Mouse (Mus musculus) frontal cortex, postnatal 14 days (tissue): ENCODE data around the gene Ssh2.
A peak's percentile ranks its signal among the peaks of the same experiment; 100 is the strongest.

Experiments used
- DNase-seq, 2 experiments: peaks; one replicate each; pipeline ENCODE4 v3.0.0; 2022; ENCODE audit warnings: low spot score in 2 of 2

Ssh2 gene

DNA sequence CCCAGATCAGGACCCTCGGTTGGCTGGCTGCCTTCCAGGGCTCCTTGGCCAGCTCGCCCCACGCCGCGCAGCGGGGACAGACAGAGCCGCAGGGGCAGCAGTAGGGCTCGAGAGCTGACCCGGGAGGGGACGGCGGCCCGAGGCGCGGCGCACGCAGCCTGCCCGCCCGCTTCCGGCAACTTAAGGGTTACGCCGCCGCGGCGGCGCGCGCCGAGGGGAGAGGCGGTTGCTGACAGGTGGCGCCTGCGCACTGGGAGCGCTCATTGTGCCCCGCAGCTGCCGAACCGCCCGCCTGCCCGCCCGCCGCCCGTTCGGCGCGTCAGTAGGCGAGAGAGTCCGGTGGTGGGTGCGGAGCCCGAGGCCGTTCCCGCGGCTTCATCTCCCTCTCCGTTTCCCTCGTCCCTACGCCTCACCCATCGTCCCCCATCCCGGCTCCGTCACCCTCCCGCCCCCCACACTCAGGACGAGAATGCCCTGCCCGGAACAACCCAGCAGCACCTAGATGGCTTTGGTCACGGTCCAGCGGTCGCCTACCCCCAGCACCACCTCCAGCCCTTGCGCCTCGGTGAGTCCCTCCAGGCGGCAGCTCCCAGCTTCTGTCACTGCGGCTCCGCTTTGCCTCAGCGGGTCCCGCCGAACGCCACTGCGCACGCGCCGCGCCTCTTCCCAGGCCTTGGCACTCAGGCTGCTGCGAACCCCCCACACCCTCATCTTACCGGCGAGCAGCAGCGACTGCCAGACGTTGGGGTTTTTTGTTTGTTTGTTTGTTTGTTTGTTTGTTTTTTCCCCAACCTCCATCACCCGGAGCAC lies at the start of gene Ssh2:
Gene Ssh2 (plus strand): TSS at position 337 of the 810 bp plus-strand sequence.
- DNase-seq: peak; percentile 63 to 71

DNA sequence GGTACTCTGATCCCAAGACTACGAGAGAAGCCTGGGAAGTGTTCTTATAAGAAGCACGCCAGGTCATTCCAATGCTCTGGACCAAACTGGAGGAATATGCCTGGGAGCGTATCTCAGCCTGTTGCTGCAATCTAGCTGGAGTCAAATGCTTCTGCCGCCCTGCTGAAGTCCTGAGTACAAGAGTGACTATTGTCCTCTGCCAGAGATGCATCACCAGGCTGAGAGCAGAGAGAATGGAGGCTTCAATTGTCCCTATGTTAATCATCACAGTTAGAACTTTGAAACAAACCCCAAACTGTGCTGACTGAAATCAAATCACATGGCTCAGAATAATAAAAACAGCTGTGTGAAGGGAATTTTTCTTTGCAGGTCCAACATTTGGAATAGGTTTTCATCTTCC lies 42.4 kb upstream of the Ssh2 start:
- no peak for DNase-seq

- DNase-seq: no peak
Observed at GRCm38 (mm10) chr11:77174531-77174930, 41.6 kb upstream of the Ssh2 start.

GRCm38 (mm10) chr11:77179771-77180170 lies 36.3 kb upstream of the Ssh2 start:
- no peak for DNase-seq

DNA sequence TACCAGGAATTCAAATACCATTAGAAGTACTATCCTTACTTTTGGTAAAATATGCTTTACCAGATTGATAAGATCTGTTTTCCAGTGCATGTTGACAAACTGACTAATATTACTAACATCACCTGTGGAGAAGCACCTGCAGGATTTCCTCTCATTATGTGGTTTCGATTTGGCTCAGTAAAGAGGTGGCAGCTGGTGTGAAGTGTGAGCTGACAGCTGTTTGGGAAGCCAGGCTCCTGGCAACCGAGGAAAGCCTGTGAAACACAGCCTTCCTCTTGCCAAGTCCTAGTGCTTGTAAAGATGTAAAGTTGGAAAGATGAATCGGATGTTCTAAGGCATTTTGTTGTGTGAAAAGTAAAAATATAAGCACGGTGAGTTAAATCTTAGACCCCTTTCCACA lies 35.2 kb upstream of the Ssh2 start:
- DNase-seq: peak in 1 of 2 experiments; percentile 10

GRCm38 (mm10) chr11:77181528-77181927 lies 34.6 kb upstream of the Ssh2 start:
- DNase-seq: no peak

- DNase-seq: no peak
Observed at GRCm38 (mm10) chr11:77182041-77182440, 34.0 kb upstream of the Ssh2 start.

DNA sequence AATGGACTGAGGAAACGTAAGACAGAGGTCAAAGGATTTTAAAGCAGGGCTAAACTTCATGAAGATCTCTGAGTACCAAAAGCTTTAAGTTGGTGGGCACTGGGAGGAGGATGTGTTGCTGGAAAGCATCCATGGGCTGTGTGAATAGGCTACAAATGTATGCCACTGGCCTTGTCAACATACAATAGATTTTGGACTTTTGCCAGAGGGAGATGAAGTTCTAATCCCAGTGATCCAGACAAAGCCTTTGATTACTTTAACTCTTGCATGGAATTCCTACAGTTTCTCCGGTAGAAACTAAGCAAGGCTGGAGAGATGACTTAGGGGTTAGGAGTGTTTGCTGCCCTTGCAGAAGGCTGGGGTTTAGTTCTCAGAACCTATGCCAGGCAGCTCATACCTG lies 33.5 kb upstream of the Ssh2 start:
- no peak for DNase-seq

- DNase-seq: no peak
Observed at GRCm38 (mm10) chr11:77184926-77185325, 31.2 kb upstream of the Ssh2 start.

- no peak for DNase-seq
Observed at GRCm38 (mm10) chr11:77188868-77189267, 27.2 kb upstream of the Ssh2 start, which contains the start of gene Efcab5. TSS of gene Efcab5 (minus strand) at chr11:77188968.

DNA sequence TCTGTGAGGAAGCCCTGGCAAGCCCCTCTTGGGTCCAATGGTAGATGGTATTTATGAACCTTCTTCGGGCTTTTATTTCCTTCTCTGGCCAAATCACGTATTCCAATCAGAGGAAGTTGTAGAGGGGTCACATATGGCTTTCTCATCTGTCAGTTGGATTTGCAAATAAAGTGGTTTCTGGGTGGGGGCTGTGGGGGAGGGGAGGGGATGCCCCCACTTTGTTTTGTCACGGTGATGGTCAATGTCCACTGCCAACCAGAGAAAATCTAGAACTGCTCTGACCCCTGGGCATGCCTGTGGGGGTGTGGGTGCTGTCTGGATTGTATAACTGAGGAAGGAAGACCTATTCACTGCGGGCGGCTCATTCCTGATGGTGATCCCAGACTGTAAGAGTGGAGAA lies 22.7 kb upstream of the Ssh2 start:
- no peak for DNase-seq

GRCm38 (mm10) chr11:77193941-77194553 lies 22.0 kb upstream of the Ssh2 start:
- no peak for DNase-seq

- no peak for DNase-seq
Observed at GRCm38 (mm10) chr11:77194762-77195161, 21.3 kb upstream of the Ssh2 start.

DNA sequence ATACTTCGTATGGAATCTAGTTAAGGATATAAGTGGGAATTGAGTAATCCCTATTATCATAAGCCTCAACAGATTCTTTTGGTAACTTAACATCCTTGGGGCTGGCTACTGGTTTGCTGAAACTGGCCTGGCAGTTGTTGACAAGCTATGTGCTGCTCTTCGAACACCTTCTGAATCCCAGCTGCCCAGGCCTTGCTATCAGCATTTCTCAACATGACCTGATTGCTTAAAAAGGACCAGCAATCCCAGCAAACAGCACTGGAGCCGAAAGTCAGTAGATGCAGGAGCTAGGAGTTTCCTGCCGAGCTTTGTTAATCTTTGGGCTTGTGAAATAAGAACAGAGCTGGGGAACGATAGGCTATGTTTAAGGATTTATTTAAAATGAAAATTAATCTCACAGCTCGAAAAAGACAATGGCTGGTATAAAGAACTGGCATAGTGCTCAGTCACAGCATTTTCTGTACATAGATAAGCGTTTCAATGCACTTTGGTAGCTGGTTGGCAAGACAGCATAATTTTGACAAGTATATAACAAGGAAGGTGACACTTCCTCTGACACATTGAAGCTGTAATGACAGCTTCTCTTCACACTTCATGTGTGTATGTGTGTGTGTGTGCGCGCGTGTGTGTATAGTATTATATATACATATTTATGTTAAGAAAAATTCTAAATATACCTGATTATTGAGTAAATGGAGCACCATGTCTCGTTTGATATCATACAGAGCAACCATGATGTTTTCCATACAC lies 20.6 kb upstream of the Ssh2 start:
- no peak for DNase-seq

DNA sequence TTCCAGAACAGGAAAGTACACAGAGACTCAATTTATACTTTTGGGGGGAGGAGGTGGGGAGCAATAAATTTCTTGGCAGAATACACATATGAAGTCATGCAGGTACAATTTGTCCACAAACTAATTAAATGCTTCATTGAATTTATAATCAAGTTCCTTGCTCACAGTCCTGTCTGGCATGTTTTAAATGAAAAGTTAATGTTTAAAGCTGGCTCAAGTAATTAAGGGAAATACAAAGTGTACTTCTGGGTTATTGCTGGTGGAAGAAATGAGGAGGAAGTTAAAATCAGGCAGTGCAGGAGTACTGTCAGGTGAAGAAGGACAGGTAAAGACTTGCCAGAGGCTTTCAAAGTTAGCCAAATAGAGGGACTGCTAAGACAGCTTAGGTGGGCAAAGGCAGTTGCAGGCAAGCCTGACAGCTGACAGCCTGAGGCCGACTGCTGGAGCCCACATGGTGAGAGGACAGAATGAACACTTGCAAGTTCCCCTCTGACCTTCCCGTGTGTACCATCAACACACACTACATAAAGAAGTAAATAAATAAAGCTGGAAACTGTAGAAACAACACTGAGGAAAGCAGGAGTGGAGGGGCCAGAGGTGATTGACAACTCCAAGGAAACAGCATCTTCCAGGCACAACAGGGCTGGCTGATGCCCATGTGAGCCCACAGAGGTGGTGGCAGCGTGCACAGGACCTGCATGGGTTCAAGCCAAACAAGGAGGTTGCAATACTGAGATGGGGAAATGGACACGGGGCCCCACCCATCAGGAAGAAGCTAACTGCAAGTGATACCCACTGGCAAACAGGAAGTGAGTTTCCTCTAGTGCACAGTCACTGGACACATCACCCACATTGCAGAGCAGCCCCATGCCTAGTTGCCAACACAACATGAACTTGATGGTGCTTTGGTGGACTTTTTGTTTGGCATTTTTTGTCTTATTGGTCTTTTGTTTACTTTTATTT lies 19.6 kb upstream of the Ssh2 start:
- no peak for DNase-seq

DNA sequence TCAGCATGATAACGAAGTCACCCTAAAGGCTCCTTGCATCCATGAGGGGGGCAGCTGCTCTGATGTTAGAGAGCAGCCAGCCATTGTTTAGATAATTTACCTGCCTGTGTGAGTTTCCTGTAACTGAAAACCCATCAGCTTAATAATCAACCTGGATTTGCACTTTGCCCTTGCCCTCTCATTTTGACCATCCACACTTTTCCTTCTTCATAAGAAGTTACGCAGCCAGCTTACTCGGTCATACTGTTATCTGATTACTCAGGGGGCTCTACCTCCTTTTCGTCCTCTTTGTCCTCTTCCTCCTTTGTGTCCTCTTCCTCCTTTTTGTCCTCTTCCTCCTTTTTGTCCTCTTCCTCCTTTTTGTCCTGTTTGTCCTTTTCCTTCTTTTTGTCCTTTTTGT lies 16.5 kb upstream of the Ssh2 start:
- DNase-seq: no peak

DNA sequence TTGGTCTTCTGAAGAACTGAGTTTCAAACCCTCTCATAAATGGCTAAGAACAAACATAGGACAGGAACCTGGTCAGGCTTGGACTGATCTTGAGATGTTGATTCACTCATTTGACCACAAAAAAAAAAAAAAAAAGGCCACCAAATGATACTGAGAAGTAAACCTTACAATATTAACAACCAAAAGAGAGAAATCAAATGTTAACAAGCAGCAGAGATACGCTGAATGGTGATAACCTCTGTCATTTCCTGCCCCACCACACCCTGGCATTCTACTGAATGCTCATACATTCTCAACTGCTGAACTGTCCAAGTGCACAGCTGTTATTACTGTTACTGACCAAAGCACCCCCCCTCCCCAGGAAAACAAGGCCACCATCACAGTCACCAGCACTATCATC lies 15.4 kb upstream of the Ssh2 start:
- DNase-seq: no peak

DNA sequence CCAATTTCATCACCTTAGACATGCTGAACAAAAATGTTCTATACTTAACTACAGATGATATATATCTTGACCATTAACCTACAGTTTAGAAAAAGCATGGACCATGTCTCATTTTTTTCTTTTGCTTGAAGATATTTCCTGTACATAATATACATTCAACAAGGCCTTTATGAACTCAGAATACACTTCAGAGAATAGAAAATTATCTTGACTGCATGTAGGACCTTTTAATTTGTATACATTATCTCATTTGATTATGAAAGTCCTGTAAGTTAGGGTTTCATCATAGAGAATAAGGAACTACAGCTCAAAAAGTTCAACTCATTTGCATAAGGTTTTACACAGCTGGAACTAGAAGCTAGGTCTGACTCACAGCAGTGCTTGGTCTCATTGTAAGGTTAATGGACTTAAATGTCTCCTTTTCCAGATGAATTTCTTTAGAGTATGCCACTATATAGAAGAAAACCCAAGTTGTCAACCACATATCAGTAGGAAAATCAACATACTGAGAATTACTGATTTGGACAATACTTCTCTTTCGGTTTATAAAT lies 1.9 kb upstream of the Ssh2 start:
- no peak for DNase-seq

DNA sequence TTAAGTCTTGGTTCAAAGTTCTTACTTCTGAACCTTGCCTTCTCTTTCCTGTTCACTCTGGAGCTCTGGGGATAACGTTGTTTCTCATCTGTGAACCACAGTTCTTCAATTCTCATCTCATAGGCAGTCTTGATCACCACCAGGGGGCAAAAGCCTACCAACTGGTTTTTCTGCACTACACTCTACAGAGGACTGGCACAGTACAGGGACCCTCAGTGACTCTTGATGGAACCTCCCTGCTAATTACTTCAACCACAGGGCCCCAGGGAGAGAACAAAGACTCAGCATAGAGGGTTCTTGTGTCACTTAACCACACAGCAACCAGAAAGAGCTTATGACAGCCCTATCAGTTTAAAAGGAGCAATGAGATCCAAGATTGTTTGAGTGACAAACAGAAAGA lies 1.3 kb upstream of the Ssh2 start:
- DNase-seq: peak; percentile 21 to 30

GRCm38 (mm10) chr11:77215483-77215882 lies 604 bp upstream of the Ssh2 start:
- DNase-seq: no peak

- DNase-seq: peak; percentile 13 to 25
Observed at GRCm38 (mm10) chr11:77216761-77217130, 659 bp downstream of the Ssh2 start.
